Mouse (Mus musculus) heart, postnatal 0 days (tissue): ENCODE data around the gene Ntpcr. TPM values are rescaled to one million over a fixed set of nuclear protein-coding genes. Genes with fewer than 3 reads are reported as not detected.

Experiments used
- ATAC-seq: fragments of 200-750 bp; cut with Nextera tagmentation; 2 replicates; pipeline ENCODE4 v1.8.0; 2017; ENCODE audit warnings: low read depth, moderate number of reproducible peaks, moderate library complexity; ENCODE audit not compliant: insufficient read depth
- DNase-seq: peaks from one replicate; pipeline ENCODE4 v3.0.0-alpha.2; 2016; ENCODE audit warnings: low spot score
- H3K27ac ChIP-seq: fragments of 300-500 bp; sonication (generic); 2 replicates; pipeline ENCODE4 v1.5.1; 2014; ENCODE audit warnings: low read depth, mild to moderate bottlenecking
- H3K27me3 ChIP-seq: fragments of 300-500 bp; sonication (generic); 2 replicates; pipeline ENCODE4 v1.6.1; 2014; ENCODE audit warnings: low read length, mixed read lengths; ENCODE audit not compliant: control insufficient read depth, insufficient read depth
- H3K36me3 ChIP-seq: fragments of 300-500 bp; sonication (generic); replicated peaks from 2 replicates; pipeline ENCODE4 v1.6.1; 2014; ENCODE audit warnings: low read length, mixed read lengths; ENCODE audit not compliant: control insufficient read depth, insufficient read depth
- H3K4me1 ChIP-seq: fragments of 300-500 bp; sonication (generic); 2 replicates; pipeline ENCODE4 v1.6.1; 2014; ENCODE audit warnings: antibody characterized with exemption; ENCODE audit not compliant: control insufficient read depth, insufficient read depth
- H3K4me2 ChIP-seq: fragments of 300-500 bp; sonication (generic); 2 replicates; pipeline ENCODE4 v1.6.1; 2014; ENCODE audit warnings: low read depth, mild to moderate bottlenecking, low read length, moderate library complexity
- H3K4me3 ChIP-seq: fragments of 300-500 bp; sonication (generic); 2 replicates; pipeline ENCODE4 v1.5.1; 2014; ENCODE audit warnings: low read depth, low read length
- H3K9ac ChIP-seq: fragments of 300-500 bp; sonication (generic); replicated peaks from 2 replicates; pipeline ENCODE4 v1.6.1; 2014; ENCODE audit warnings: low read depth, low read length, mixed read lengths
- H3K9me3 ChIP-seq: fragments of 300-500 bp; sonication (generic); replicated peaks from 2 replicates; pipeline ENCODE4 v1.6.1; 2016; ENCODE audit warnings: low read length; ENCODE audit not compliant: control insufficient read depth
- CTCF ChIP-seq: IDR thresholded peaks from 2 replicates; pipeline ENCODE4 v1.5.1; 2016; ENCODE audit warnings: antibody characterized with exemption, control low read depth, low read depth
- EP300 ChIP-seq: IDR thresholded peaks from 2 replicates; pipeline ENCODE4 v1.6.1; 2016; ENCODE audit warnings: antibody characterized with exemption, low read depth
- WGBS: fragments of 180-500 bp; shearing (Covaris S2); extraction: QIAGEN DNeasy Blood & Tissue Kit; methylation state at CpG from one replicate; pipeline ENCODE4 v1.1.7; 2014; 5-methylcytosine and 5-hydroxymethylcytosine counted together
- polyA plus RNA-seq: library from polyadenylated mRNA; unstranded; fragments of >200 nt; fragmentation: Nextera tagmentation; extraction: Ambion mirVana; gene quantifications from 2 replicates; pipeline ENCODE4 v1.2.1, GENCODE M21; 2015
- total RNA-seq: library from RNA; depleted of rRNA; stranded (reverse); fragments of >200 nt; gene quantifications from 2 replicates; pipeline ENCODE4 v1.2.3, GENCODE M21; 2014; ENCODE audit warnings: low replicate concordance

Ntpcr gene
- total and polyA plus RNA-seq, 2 experiments from 2014 or later, result 34.7 to 35.1 TPM

DNA sequence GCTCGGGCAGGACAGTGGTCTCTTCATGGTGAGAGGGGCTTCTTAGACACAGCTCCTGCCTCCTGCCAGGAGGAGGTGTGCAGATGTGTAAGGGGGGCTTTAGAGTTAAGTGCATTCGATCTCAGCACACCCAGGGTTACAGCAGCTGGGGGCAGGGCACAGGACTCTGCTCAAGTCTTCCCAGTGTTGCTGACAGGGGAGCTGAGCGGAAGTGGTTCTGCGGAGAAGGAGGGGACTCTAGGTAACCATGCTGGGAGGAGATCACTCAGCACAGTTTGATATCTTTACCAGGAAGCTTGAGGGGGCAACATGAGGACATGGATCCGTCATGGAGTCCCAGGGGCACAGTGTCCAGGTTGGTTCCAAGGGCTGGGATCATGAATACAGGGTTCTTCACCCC lies 11.6 kb downstream of the Ntpcr start:
- peaks cover 18% of the 10 kb centered on the region; the same call in 1 of the 2 replicates for H3K36me3 ChIP-seq
- ATAC-seq (no peak), DNase-seq (no peak)
- TF ChIP-seq EP300 (no peak), CTCF (no peak)
- no peaks in the 10 kb centered on the region for H3K27me3 ChIP-seq
- H3K4me3 ChIP-seq, result no peak overlapping the region
- 49% methylated on average over 5 of the region's 5 CpGs for WGBS
- no peak overlapping the region for H3K9ac ChIP-seq
- H3K4me2 ChIP-seq, result no peak overlapping the region
- no peaks in the 10 kb centered on the region for H3K4me1 ChIP-seq
- no peaks in the 10 kb centered on the region for H3K9me3 ChIP-seq
- no peak overlapping the region for H3K27ac ChIP-seq

DNA sequence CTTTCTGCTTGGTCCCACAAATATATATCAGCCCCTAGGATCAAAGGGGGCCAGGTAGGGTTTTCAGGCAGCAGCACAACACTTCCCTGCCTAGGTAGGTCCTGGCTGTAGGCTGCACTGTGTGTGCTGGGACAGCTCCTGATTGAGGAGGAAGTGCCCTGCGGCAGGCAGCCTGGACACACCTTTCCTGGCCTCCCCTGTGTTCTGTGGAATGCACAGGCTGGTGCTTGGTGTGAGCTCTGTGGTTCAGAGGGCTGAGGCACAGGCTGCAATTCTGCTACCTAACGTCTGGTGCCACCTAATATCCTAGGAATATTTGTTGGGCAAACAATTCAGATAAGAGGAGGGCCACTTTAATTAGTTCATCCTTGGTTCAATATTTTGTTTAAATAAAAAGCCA lies 12.1 kb downstream of the Ntpcr start:
- TF ChIP-seq EP300, result no peak
- peaks cover 19% of the 10 kb centered on the region; the same call in 1 of the 2 replicates for H3K36me3 ChIP-seq
- no peak overlapping the region for H3K27ac ChIP-seq
- H3K9ac ChIP-seq, result no peak overlapping the region
- H3K4me2 ChIP-seq, result no peak overlapping the region
- no peak overlapping the region for H3K4me3 ChIP-seq
- ATAC-seq (no peak), DNase-seq (no peak)
- no peaks in the 10 kb centered on the region for H3K27me3 ChIP-seq
- no peaks in the 10 kb centered on the region for H3K4me1 ChIP-seq
- WGBS, result 52% methylated on average over 2 of the region's 2 CpGs
- no peaks in the 10 kb centered on the region for H3K9me3 ChIP-seq

DNA sequence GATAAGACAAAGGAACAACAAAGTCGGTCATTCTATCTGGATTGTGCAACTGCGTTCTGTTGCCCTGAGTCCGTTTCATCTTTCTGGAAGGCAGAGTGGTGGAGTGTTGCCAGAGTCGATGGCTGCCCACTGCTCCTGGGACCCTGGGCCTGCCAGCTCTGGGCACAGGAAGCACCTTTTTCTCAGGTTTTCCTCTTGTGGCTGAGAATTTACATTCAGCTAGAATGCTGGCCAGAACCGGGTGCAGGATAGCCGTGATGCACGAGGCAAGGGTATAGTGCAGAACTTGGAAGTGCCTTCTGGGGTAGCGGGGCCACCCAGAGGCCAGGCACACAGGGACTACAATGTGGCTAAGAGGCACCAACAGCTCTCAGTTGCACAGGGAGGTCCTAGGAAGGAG lies 12.6 kb downstream of the Ntpcr start:
- Histone ChIP-seq H3K4me2 (no peak overlapping the region), H3K36me3 (peaks cover 16% of the 10 kb centered on the region; the same call in 1 of the 2 replicates), H3K9me3 (no peaks in the 10 kb centered on the region), H3K27me3 (no peaks in the 10 kb centered on the region), H3K9ac (no peak overlapping the region), H3K4me3 (no peak overlapping the region), H3K4me1 (no peaks in the 10 kb centered on the region), H3K27ac (no peak overlapping the region)
- DNase-seq (no peak), ATAC-seq (no peak)
- TF ChIP-seq EP300 (no peak), CTCF (no peak)
- 67% methylated on average over 8 of the region's 8 CpGs for WGBS

DNA sequence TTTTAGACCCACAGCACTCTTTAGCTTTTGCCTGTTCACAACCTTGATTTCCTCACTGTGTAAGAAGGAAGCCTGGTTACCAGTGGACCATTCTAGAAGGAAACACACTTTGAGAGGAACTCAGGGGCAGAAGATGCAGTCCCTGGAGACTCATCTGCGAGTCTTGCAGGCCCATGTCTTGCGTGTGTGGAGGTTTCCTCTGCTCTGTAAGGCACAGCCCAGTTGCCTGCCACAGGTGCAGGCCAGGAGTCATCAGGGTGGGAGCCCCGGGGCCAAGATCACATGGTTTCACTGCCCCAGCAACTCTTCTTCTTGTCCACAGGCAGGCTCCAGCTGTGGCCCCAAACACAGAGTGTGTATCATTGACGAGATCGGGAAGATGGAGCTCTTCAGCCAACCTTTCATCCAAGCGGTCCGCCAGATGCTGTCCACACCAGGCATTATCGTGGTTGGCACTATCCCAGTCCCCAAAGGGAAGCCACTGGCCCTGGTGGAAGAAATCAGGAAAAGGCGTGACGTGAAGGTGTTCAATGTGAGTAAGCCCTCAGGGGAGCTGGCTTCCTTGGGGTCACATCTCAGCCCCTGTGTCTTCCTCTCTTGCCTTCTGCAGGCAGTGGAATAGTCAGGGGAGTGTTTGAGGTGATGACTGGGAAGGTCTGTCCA lies 15.3 kb downstream of the Ntpcr start:
- H3K9ac ChIP-seq, result no peak overlapping the region
- H3K4me1 ChIP-seq, result no peaks in the 10 kb centered on the region
- 79% methylated on average over 10 of the region's 10 CpGs for WGBS
- DNase-seq, result no peak
- H3K27me3 ChIP-seq, result no peaks in the 10 kb centered on the region
- no peaks in the 10 kb centered on the region for H3K9me3 ChIP-seq
- H3K4me2 ChIP-seq, result no peak overlapping the region
- H3K4me3 ChIP-seq, result no peak overlapping the region
- peaks cover 10% of the 10 kb centered on the region; the same call in 1 of the 2 replicates for H3K36me3 ChIP-seq
- H3K27ac ChIP-seq, result no peak overlapping the region
- no peak for ATAC-seq
- no peak for TF ChIP-seq EP300
- no peak for TF ChIP-seq CTCF

DNA sequence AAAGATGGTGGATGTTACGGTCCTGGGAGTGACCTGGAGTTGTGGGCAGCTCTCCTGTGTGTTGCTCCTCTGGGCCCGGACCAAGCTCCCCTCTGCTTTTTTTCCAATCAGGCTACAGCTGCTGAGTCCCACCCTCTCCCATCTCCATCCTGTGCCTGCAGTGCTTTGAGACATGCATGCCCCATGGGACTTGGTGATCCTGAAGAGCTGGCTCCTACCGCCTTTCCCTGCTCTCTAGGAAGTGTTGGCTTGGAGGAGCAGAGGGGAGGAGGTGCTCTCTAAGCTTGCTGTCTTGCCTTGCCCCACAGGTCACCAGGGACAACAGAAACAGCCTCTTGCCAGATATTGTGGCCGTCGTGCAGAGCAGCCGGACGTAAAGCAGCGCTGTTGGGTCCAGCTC lies 17.6 kb downstream of the Ntpcr start:
- H3K36me3 ChIP-seq, result peaks cover 8% of the 10 kb centered on the region; the same call in 1 of the 2 replicates
- H3K4me3 ChIP-seq, result no peak overlapping the region
- H3K27me3 ChIP-seq, result no peaks in the 10 kb centered on the region
- H3K9me3 ChIP-seq, result no peaks in the 10 kb centered on the region
- TF ChIP-seq CTCF, result no peak
- no peak for TF ChIP-seq EP300
- ATAC-seq (no peak), DNase-seq (no peak)
- H3K4me1 ChIP-seq, result no peaks in the 10 kb centered on the region
- WGBS, result 58% methylated on average over 8 of the region's 8 CpGs
- H3K9ac ChIP-seq, result no peak overlapping the region
- no peak overlapping the region for H3K4me2 ChIP-seq
- H3K27ac ChIP-seq, result no peak overlapping the region

DNA sequence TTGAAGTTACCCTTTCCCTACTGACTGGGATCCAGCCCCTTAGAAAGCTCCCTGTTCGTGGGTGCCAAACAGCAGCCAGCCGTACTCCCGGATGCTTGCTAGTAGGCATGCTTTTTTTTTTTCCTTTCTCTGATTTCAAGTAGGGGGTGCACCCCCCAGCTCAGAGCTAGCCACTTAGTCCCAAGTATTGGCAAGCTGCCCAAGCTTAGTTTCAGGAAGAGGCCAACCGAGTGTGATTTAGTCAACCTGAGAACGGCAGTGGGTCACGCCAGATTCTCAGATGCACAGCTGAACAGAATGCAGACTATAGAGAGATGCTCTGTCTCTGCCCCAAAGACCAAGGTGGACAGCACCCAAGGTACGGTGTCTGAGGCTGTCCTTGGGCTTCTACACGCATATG lies 21.1 kb downstream of the Ntpcr start:
- Histone ChIP-seq H3K4me1 (no peaks in the 10 kb centered on the region), H3K9me3 (no peaks in the 10 kb centered on the region), H3K9ac (no peak overlapping the region), H3K27me3 (no peaks in the 10 kb centered on the region), H3K36me3 (peaks cover 8% of the 10 kb centered on the region; the same call in 1 of the 2 replicates), H3K4me2 (no peak overlapping the region), H3K4me3 (no peak overlapping the region), H3K27ac (no peak overlapping the region)
- ATAC-seq (no peak), DNase-seq (no peak)
- no peak for TF ChIP-seq CTCF
- no peak for TF ChIP-seq EP300
- 41% methylated on average over 8 of the region's 8 CpGs for WGBS
